Mouse (Mus musculus) liver, embryonic 14.5 days (tissue): ENCODE data around the gene Exo5.

Source experiments
- CTCF ChIP-seq: IDR thresholded peaks from 2 replicates; pipeline ENCODE4 v1.5.1; 2016; ENCODE audit warnings: antibody characterized with exemption, low read depth, control low read depth
- EP300 ChIP-seq: IDR thresholded peaks from 2 replicates; pipeline ENCODE4 v1.6.1; 2016; ENCODE audit warnings: antibody characterized with exemption, low read depth

DNA sequence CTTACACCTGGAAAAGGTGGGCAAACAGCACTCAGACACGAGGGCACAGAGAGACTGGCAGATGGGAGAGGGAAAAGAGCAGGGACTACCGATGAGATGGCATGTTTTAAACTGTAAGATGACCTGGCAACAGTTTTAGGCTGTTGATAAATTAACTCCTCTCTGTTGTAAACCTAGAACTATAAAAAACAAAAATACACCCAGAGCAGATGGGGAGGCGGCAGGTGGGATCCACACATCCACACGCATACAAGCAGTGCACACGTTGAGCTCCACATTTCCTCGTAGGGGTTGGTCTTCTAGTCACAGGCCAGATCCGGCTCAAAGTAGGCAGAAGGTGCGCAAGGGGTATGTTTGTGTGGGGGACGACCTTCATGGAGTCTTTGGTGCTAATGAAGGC lies 43.7 kb upstream of the Exo5 start:
- TF ChIP-seq EP300, result no peak
- TF ChIP-seq CTCF, result no peak
